Mouse (Mus musculus) kidney, adult 18-20 months (tissue): ENCODE results near the gene En1.
A peak's percentile ranks its signal among the peaks of the same experiment; 100 is the strongest.

ENCODE experiments used
- DNase-seq: peaks from one replicate; pipeline ENCODE4 v3.0.0; 2021

En1 gene

DNA sequence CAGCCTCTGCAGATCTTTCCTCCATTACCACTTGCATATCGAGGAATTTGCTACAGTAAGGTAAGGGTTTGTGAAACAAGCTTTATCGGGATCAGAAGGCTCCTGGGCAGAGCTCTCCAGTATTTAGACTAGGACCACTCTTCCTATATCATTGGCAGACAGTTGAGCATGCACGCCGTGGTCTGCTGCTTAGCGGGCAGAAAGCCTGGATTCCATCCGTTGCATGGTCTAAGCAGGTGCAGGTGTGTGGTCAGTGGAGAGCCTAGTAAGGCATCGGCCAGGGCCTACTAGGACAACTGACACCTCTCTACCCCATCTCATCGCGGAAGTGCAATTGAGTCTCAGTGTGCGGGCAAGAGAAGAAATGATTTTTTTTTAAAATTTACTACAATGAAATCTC, 41.2 kb downstream of the En1 start:
- no peak for DNase-seq

- DNase-seq, result no peak
Measured at GRCm38 (mm10) chr1:120643848-120644711, 41.9 kb downstream of the En1 start.

DNA sequence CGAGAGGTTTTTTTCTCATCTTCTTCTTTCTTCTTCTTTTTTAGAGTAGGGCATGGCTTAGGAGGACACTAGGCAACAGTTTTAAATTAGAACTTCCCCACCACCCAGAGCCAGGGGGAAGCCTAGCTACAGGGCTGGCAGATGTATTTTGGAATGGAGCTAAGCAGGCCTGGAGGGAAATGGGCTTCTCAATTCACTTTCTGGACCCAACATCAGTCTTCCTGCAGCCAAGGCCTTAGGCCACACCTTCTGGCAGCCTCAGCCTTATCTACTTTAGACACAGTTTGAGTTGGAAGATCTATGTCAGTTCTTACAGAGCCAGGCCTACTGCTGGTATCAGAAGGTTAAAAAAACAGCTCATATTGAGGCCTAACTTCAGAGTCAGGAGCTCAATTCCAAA, 42.5 kb downstream of the En1 start:
- DNase-seq, result no peak

GRCm38 (mm10) chr1:120650068-120650467, 47.9 kb downstream of the En1 start:
- no peak for DNase-seq

- DNase-seq, result no peak
Measured at GRCm38 (mm10) chr1:120651997-120652396, 49.8 kb downstream of the En1 start.

- DNase-seq, result peak; percentile 60
Measured at GRCm38 (mm10) chr1:120654950-120655396, 52.8 kb downstream of the En1 start.
